Mouse (Mus musculus): ENCODE measurements around the gene Tma7. TPM values are rescaled to one million over a fixed set of nuclear protein-coding genes. Genes with fewer than 3 reads are reported as not detected.
A peak's percentile ranks its signal among the peaks of the same experiment; 100 is the strongest.

Tma7 gene
- 522 and 538 TPM in 2 replicates for polyA plus RNA-seq (2016; fragmentation: Nextera tagmentation; extraction: Ambion mirVana)

GRCm38 (mm10) chr9:109082124-109082800 is at the start of gene Tma7, which contains the start of gene Ccdc51:
Tma7 (minus strand) TSS chr9:109082587.
Ccdc51 (plus strand) TSS chr9:109082493.
- no peaks in the 10 kb centered on the region for H3K9me3 ChIP-seq (replicated peaks)
- ATAC-seq, result peak; percentile 98
- H3K4me2 ChIP-seq, result peak within 1 kb of the TSS; percentile 85
- H3K36me3 ChIP-seq, result peaks cover 35% of the 10 kb centered on the region
- H3K4me1 ChIP-seq, result peaks cover 32% of the 10 kb centered on the region
- peak within 1 kb of the TSS; percentile 84 for H3K4me3 ChIP-seq
- H3K27ac ChIP-seq, result peak within 1 kb of the TSS; percentile 78
- H3K9ac ChIP-seq, result peak within 1 kb of the TSS; percentile 88
- H3K27me3 ChIP-seq (replicated peaks), result no peaks in the 10 kb centered on the region
- 1% methylated on average over 37 of the region's 37 CpGs for WGBS (ENCODE audit: insufficient replicate concordance)

- Histone ChIP-seq H3K9ac (no peak overlapping the region), H3K4me3 (no peak overlapping the region), H3K27me3 (replicated peaks) (no peaks in the 10 kb centered on the region), H3K27ac (no peak overlapping the region), H3K36me3 (no peaks in the 10 kb centered on the region), H3K4me1 (no peaks in the 10 kb centered on the region), H3K4me2 (no peak overlapping the region), H3K9me3 (replicated peaks) (no peaks in the 10 kb centered on the region)
- 70% methylated on average over 5 of the region's 5 CpGs for WGBS (ENCODE audit: insufficient replicate concordance)
- no peak for ATAC-seq
These were observed 47.7 kb upstream of the Tma7 start for GRCm38 (mm10) chr9:109130076-109130475.

- 26% methylated on average over 3 of the region's 3 CpGs for WGBS (ENCODE audit: insufficient replicate concordance)
- no peak for ATAC-seq
- no peaks in the 10 kb centered on the region for H3K4me1 ChIP-seq
These were observed 45.8 kb upstream of the Tma7 start for GRCm38 (mm10) chr9:109128211-109128610.

GRCm38 (mm10) chr9:109127076-109127475 is 44.7 kb upstream of the Tma7 start:
- Histone ChIP-seq H3K9me3 (replicated peaks) (no peaks in the 10 kb centered on the region), H3K4me2 (no peak overlapping the region), H3K27me3 (replicated peaks) (no peaks in the 10 kb centered on the region), H3K36me3 (no peaks in the 10 kb centered on the region), H3K4me1 (no peaks in the 10 kb centered on the region), H3K4me3 (no peak overlapping the region), H3K27ac (no peak overlapping the region), H3K9ac (no peak overlapping the region)
- ATAC-seq, result no peak
- 65% methylated on average over 4 of the region's 4 CpGs for WGBS (ENCODE audit: insufficient replicate concordance)

More at GRCm38 (mm10) chr9:109128211-109128610, 45.8 kb upstream of the Tma7 start:
- H3K4me2 ChIP-seq, result no peak overlapping the region
- no peaks in the 10 kb centered on the region for H3K27me3 ChIP-seq (replicated peaks)
- no peak overlapping the region for H3K27ac ChIP-seq
- no peak overlapping the region for H3K9ac ChIP-seq
- no peaks in the 10 kb centered on the region for H3K36me3 ChIP-seq
- no peak overlapping the region for H3K4me3 ChIP-seq
- H3K9me3 ChIP-seq (replicated peaks), result no peaks in the 10 kb centered on the region

- Histone ChIP-seq H3K27ac (no peak overlapping the region), H3K27me3 (replicated peaks) (no peaks in the 10 kb centered on the region), H3K4me2 (no peak overlapping the region), H3K36me3 (no peaks in the 10 kb centered on the region), H3K4me3 (no peak overlapping the region), H3K9ac (no peak overlapping the region), H3K4me1 (no peaks in the 10 kb centered on the region), H3K9me3 (replicated peaks) (no peaks in the 10 kb centered on the region)
- no peak for ATAC-seq
- WGBS (ENCODE audit: insufficient replicate concordance), result 47% methylated on average over 3 of the region's 3 CpGs
These were observed 43.1 kb upstream of the Tma7 start for GRCm38 (mm10) chr9:109125481-109125880.

GRCm38 (mm10) chr9:109125043-109125442 is 42.7 kb upstream of the Tma7 start:
- Histone ChIP-seq H3K27ac (no peak overlapping the region), H3K4me1 (no peaks in the 10 kb centered on the region), H3K4me3 (no peak overlapping the region), H3K9me3 (replicated peaks) (no peaks in the 10 kb centered on the region), H3K27me3 (replicated peaks) (no peaks in the 10 kb centered on the region), H3K4me2 (no peak overlapping the region), H3K9ac (no peak overlapping the region), H3K36me3 (no peaks in the 10 kb centered on the region)
- ATAC-seq, result no peak
- 68% methylated on average over 2 of the region's 2 CpGs for WGBS (ENCODE audit: insufficient replicate concordance)

GRCm38 (mm10) chr9:109124164-109124563 is 41.8 kb upstream of the Tma7 start:
- Histone ChIP-seq H3K4me2 (no peak overlapping the region), H3K27me3 (replicated peaks) (no peaks in the 10 kb centered on the region), H3K36me3 (no peaks in the 10 kb centered on the region), H3K4me1 (no peaks in the 10 kb centered on the region), H3K9ac (no peak overlapping the region), H3K9me3 (replicated peaks) (no peaks in the 10 kb centered on the region), H3K27ac (no peak overlapping the region), H3K4me3 (no peak overlapping the region)
- WGBS (ENCODE audit: insufficient replicate concordance), result 74% methylated on average over 3 of the region's 3 CpGs
- ATAC-seq, result no peak

GRCm38 (mm10) chr9:109123266-109123665 is 40.9 kb upstream of the Tma7 start:
- Histone ChIP-seq H3K36me3 (0 out of 2 replicates have a peak, but pooled peaks cover 5% of the 10 kb centered on the region), H3K27me3 (replicated peaks) (no peaks in the 10 kb centered on the region), H3K9ac (no peak overlapping the region), H3K4me3 (no peak overlapping the region), H3K9me3 (replicated peaks) (no peaks in the 10 kb centered on the region), H3K4me1 (no peaks in the 10 kb centered on the region), H3K4me2 (no peak overlapping the region), H3K27ac (no peak overlapping the region)
- WGBS (ENCODE audit: insufficient replicate concordance), result 52% methylated on average over 6 of the region's 6 CpGs
- ATAC-seq, result no peak

GRCm38 (mm10) chr9:109122553-109123085 is 40.2 kb upstream of the Tma7 start:
- no peak overlapping the region for H3K4me3 ChIP-seq
- no peaks in the 10 kb centered on the region for H3K27me3 ChIP-seq (replicated peaks)
- H3K9ac ChIP-seq, result no peak overlapping the region
- no peaks in the 10 kb centered on the region for H3K4me1 ChIP-seq
- ATAC-seq, result no peak
- H3K27ac ChIP-seq, result no peak overlapping the region
- 40% methylated on average over 2 of the region's 2 CpGs for WGBS (ENCODE audit: insufficient replicate concordance)
- H3K4me2 ChIP-seq, result no peak overlapping the region
- H3K9me3 ChIP-seq (replicated peaks), result no peaks in the 10 kb centered on the region
- peaks cover 10% of the 10 kb centered on the region; the same call in 1 of the 2 replicates for H3K36me3 ChIP-seq

GRCm38 (mm10) chr9:109120956-109121355 is 38.6 kb upstream of the Tma7 start:
- ATAC-seq, result no peak
- H3K4me2 ChIP-seq, result no peak overlapping the region
- no peak overlapping the region for H3K4me3 ChIP-seq
- H3K9ac ChIP-seq, result no peak overlapping the region
- H3K27me3 ChIP-seq (replicated peaks), result no peaks in the 10 kb centered on the region
- H3K36me3 ChIP-seq, result peaks cover 14% of the 10 kb centered on the region
- no peak overlapping the region for H3K27ac ChIP-seq
- no peaks in the 10 kb centered on the region for H3K9me3 ChIP-seq (replicated peaks)
- no peaks in the 10 kb centered on the region for H3K4me1 ChIP-seq
- 70% methylated on average over 6 of the region's 6 CpGs for WGBS (ENCODE audit: insufficient replicate concordance)

GRCm38 (mm10) chr9:109119571-109119970 is 37.2 kb upstream of the Tma7 start:
- H3K4me1 ChIP-seq, result no peaks in the 10 kb centered on the region
- H3K27ac ChIP-seq, result no peak overlapping the region
- H3K36me3 ChIP-seq, result peaks cover 28% of the 10 kb centered on the region
- WGBS (ENCODE audit: insufficient replicate concordance), result 71% methylated on average over 9 of the region's 9 CpGs
- H3K4me3 ChIP-seq, result no peak overlapping the region
- no peaks in the 10 kb centered on the region for H3K27me3 ChIP-seq (replicated peaks)
- H3K9me3 ChIP-seq (replicated peaks), result no peaks in the 10 kb centered on the region
- no peak overlapping the region for H3K9ac ChIP-seq
- ATAC-seq, result no peak
- no peak overlapping the region for H3K4me2 ChIP-seq

- Histone ChIP-seq H3K4me3 (no peak overlapping the region), H3K27ac (no peak overlapping the region), H3K4me1 (no peaks in the 10 kb centered on the region), H3K27me3 (replicated peaks) (no peaks in the 10 kb centered on the region), H3K9ac (no peak overlapping the region), H3K36me3 (peaks cover 42% of the 10 kb centered on the region), H3K4me2 (no peak overlapping the region), H3K9me3 (replicated peaks) (no peaks in the 10 kb centered on the region)
- no peak for ATAC-seq
- WGBS (ENCODE audit: insufficient replicate concordance), result 51% methylated on average over 4 of the region's 4 CpGs
These were observed 35.7 kb upstream of the Tma7 start for GRCm38 (mm10) chr9:109118106-109118505.
